Mouse (Mus musculus) ES-E14 (cell line): ENCODE measurements around the gene Tulp2. TPM values are rescaled to one million over a fixed set of nuclear protein-coding genes. Genes with fewer than 3 reads are reported as not detected.

Experiments
- DNase-seq: peaks from one replicate; pipeline ENCODE4 v3.0.0-alpha.2; 2013; ENCODE audit warnings: low read depth, low spot score
- H3K27ac ChIP-seq: 2 replicates; pipeline ENCODE4 v1.5.1; 2012; ENCODE audit warnings: low read depth, mild to moderate bottlenecking, low read length, moderate library complexity, mixed read lengths; ENCODE audit not compliant: poor library complexity, insufficient read depth, severe bottlenecking
- H3K36me3 ChIP-seq: 2 replicates; pipeline ENCODE4 v1.6.1; 2012; ENCODE audit warnings: mild to moderate bottlenecking, low read length, moderate library complexity, mixed read lengths; ENCODE audit not compliant: control insufficient read depth, poor library complexity, insufficient read depth, severe bottlenecking
- H3K4me1 ChIP-seq, 2 experiments: fragments of 150-350 bp in 1 of 2; sonication (generic) in 1 of 2; 2 replicates each; pipeline ENCODE4 v1.6.1; 2012; ENCODE audit warnings: low read length in 2 of 2, mild to moderate bottlenecking in 1 of 2, mixed read lengths in 1 of 2; ENCODE audit not compliant: control insufficient read depth in 2 of 2, insufficient read depth in 2 of 2, poor library complexity in 1 of 2
- H3K4me3 ChIP-seq, 2 experiments: fragments of 150-350 bp in 1 of 2; sonication (generic) in 1 of 2; 2 replicates each; pipeline ENCODE4 v1.5.1; 2012; ENCODE audit warnings: low read length in 2 of 2, low read depth in 1 of 2, mild to moderate bottlenecking in 1 of 2, mixed read lengths in 1 of 2; ENCODE audit not compliant: insufficient read depth in 1 of 2, poor library complexity in 1 of 2, severe bottlenecking in 1 of 2
- H3K9ac ChIP-seq: 2 replicates; pipeline ENCODE4 v1.6.1; 2012; ENCODE audit warnings: low read depth, mild to moderate bottlenecking, low read length, mixed read lengths; ENCODE audit not compliant: poor library complexity, insufficient read depth, severe bottlenecking
- H3K9me3 ChIP-seq: fragments of 150-350 bp; sonication (generic); 2 replicates; pipeline ENCODE4 v1.6.1; 2012; ENCODE audit warnings: low read depth, mild to moderate bottlenecking, low read length; ENCODE audit not compliant: control insufficient read depth, insufficient read depth
- CHD2 ChIP-seq: IDR thresholded peaks from 2 replicates; pipeline ENCODE4 v1.6.1; 2014; ENCODE audit warnings: mild to moderate bottlenecking, low read depth, low read length, inconsistent platforms
- HCFC1 ChIP-seq: IDR thresholded peaks from 2 replicates; pipeline ENCODE4 v1.6.1; 2012; ENCODE audit warnings: low read length, inconsistent platforms, borderline replicate concordance; ENCODE audit not compliant: insufficient read depth
- MAFK ChIP-seq: IDR thresholded peaks from 2 replicates; pipeline ENCODE4 v1.6.1; 2014; ENCODE audit warnings: mild to moderate bottlenecking, low read depth, low read length, inconsistent platforms; ENCODE audit not compliant: insufficient read depth
- ZC3H11A ChIP-seq: IDR thresholded peaks from 2 replicates; pipeline ENCODE4 v1.6.1; 2012; ENCODE audit warnings: low read depth, mild to moderate bottlenecking, inconsistent platforms, low read length, borderline replicate concordance
- ZNF384 ChIP-seq: IDR thresholded peaks from 2 replicates; pipeline ENCODE4 v1.6.1; 2012; ENCODE audit warnings: low read depth, low read length, inconsistent platforms
- in situ Hi-C, 2 experiments: fragments of 600-800 bp; cut with MboI; formaldehyde crosslinking; loops; one replicate each; pipeline ENCODE4 v1.15.1; 2025; ENCODE audit warnings: low sequenced_read_pairs in 2 of 2, inconsistent platforms in 1 of 2; ENCODE audit not compliant: unreplicated experiment in 2 of 2
- total RNA-seq: library from RNA; depleted of rRNA; stranded (reverse); fragments of 300-350 nt; gene quantifications from 2 replicates; pipeline ENCODE4 v1.2.3, GENCODE M21; 2012

Tulp2 gene
- total RNA-seq, 1 experiment, result 2.6 TPM

DNA sequence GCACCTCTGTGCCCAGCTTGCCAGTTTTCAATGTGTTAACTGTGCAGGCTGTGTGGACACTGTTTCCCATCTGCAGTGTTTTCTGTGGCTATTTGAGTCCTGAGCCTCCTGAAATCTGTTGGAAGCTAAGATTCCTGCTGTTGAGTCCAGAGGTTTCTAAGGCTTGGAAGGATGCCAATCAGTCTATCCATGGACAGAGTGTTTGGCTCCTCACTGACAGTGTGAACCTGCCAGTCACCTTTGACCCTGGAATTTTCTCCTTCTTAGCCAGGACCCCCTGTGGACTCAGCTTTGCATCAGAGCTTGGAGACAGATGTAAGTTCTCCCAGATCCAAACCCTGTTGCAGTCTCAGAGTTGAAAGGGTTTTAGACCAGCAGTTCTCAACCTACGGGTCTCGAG is 58.5 kb downstream of the Tulp2 start:
- H3K4me1 ChIP-seq, result peaks cover 2 to 4% of the 10 kb centered on the region in 2 experiments; a peak in 1 of 4 replicates
- H3K27ac ChIP-seq, result no peak overlapping the region
- no peaks in the 10 kb centered on the region for H3K36me3 ChIP-seq
- no peak for DNase-seq
- H3K4me3 ChIP-seq, result no peak overlapping the region
- in situ Hi-C loops, result no loop called here
- TF ChIP-seq CHD2, result no peak
- no peak for TF ChIP-seq HCFC1
- TF ChIP-seq MAFK, result no peak
- TF ChIP-seq ZNF384, result no peak
- no peak for TF ChIP-seq ZC3H11A
- H3K9ac ChIP-seq, result no peak overlapping the region
- H3K9me3 ChIP-seq, result no peaks in the 10 kb centered on the region

DNA sequence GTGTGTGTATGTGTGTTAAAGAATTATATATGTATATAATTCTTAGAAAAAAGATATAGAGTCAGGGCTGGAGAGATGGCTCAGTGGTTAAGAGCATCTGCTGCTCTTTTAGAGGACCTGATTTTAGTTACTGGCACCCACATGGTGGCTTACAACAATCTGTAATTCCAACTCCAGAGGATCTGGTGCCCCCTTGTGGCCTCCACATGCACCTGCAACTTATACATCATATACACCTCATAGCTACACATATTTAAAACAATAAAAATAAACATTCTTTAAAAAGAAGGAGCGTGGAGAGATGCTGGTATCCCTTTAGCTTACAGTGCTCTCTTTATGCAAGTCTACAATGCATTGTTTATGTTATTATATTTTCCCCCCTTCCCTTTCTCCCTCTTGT is 62.8 kb downstream of the Tulp2 start:
- no peak for DNase-seq
- no peak overlapping the region for H3K27ac ChIP-seq
- peaks cover 0 to 11% of the 10 kb centered on the region in 2 experiments; a peak in 2 of 4 replicates for H3K4me1 ChIP-seq
- TF ChIP-seq HCFC1 (no peak), MAFK (no peak), ZC3H11A (no peak), ZNF384 (no peak), CHD2 (no peak)
- in situ Hi-C loops, result no loop called here
- H3K9ac ChIP-seq, result no peak overlapping the region
- no peaks in the 10 kb centered on the region for H3K9me3 ChIP-seq
- no peaks in the 10 kb centered on the region for H3K36me3 ChIP-seq
- no peak overlapping the region for H3K4me3 ChIP-seq

DNA sequence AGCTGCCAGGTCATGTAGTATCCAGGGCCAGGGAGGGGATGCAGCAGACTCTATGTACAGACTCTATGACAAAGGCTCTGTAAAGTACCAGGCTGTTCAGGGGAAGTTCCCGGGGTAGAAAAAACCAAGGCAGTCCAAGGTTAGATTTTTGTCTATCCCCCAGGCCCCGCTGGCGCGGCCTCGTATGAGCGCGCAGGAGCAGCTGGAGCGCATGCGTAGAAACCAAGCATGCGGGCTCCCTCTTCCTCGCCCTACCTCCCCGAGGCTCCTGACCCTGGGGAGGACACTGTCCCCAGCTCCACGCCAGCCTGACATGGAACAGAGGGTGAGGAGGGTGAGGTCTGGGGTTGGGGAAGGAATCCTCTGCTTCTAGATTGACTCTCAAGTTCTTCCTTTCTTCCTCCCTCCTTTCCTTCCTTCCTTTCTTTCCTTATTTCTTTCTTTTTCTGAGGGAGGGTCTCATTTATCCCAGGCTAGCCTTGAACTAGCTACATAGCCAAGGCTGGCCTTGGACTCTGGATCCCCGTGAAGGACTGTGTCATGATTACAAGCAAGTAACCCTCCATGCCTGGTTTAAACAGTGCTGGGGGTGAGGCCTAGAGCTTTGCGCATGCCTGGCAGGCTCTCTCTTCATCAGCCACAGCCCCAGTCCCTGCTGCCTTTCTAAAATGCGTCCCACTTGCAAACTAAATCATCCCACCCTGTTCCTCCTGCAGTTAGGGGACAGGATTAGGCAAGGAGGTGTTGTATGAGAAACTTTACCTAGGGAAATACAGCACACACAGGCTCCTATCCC is 68.2 kb downstream of the Tulp2 start:
- H3K9ac ChIP-seq, result peak overlapping the region; percentile 81
- in situ Hi-C loops, result no loop called here
- peaks cover 11 to 36% of the 10 kb centered on the region in 2 experiments for H3K4me1 ChIP-seq
- no peaks in the 10 kb centered on the region for H3K9me3 ChIP-seq
- H3K36me3 ChIP-seq, result no peaks in the 10 kb centered on the region
- peak overlapping the region; percentile 89 for H3K27ac ChIP-seq
- TF ChIP-seq CHD2, result no peak
- no peak for TF ChIP-seq ZC3H11A
- no peak for TF ChIP-seq MAFK
- no peak for TF ChIP-seq HCFC1
- no peak for TF ChIP-seq ZNF384
- peak overlapping the region; percentile 4 to 57; a peak in 2 of 4 replicates for H3K4me3 ChIP-seq
- DNase-seq, result no peak

- in situ Hi-C loops, result no loop called here
- peak overlapping the region; percentile 81 for H3K9ac ChIP-seq
- TF ChIP-seq CHD2 (no peak), ZNF384 (no peak), HCFC1 (no peak), ZC3H11A (no peak), MAFK (no peak)
Measured at GRCm38 (mm10) chr7:45550821-45551511, 69.3 kb downstream of the Tulp2 start.

More at GRCm38 (mm10) chr7:45550821-45551511, 69.3 kb downstream of the Tulp2 start:
- no peak for DNase-seq
- H3K4me3 ChIP-seq, result peak overlapping the region; percentile 3 to 57; a peak in 2 of 4 replicates
- no peaks in the 10 kb centered on the region for H3K9me3 ChIP-seq
- H3K4me1 ChIP-seq, result peaks cover 14 to 36% of the 10 kb centered on the region in 2 experiments
- no peaks in the 10 kb centered on the region for H3K36me3 ChIP-seq
- H3K27ac ChIP-seq, result peak overlapping the region; percentile 89
